Mouse (Mus musculus) cerebellum, adult (tissue): ENCODE data around the gene Sbf2.
"Not testable (repeated sequence)": the region's sequence is repeated elsewhere in the genome, so short reads cannot be mapped to it uniquely, and the experiment has no call there.

Experiments
- ATAC-seq: cut with Nextera tagmentation; 2 replicates; pipeline ENCODE4 v1.9.2; 2017; ENCODE audit warnings: mild to moderate bottlenecking, moderate library complexity, mixed read lengths; ENCODE audit not compliant: insufficient number of reproducible peaks, low FRiP score, low TSS enrichment

Gene Sbf2

GRCm38 (mm10) chr7:110587721-110588120 is 27.0 kb downstream of the Sbf2 start:
- ATAC-seq = no peak

- no peak for ATAC-seq
Measured at GRCm38 (mm10) chr7:110585250-110585649, 29.5 kb downstream of the Sbf2 start.

GRCm38 (mm10) chr7:110584159-110584558 is 30.6 kb downstream of the Sbf2 start:
- ATAC-seq = no peak; the same call in 1 of the 2 replicates

- no peak for ATAC-seq
Measured at GRCm38 (mm10) chr7:110583705-110584104, 31.0 kb downstream of the Sbf2 start.

GRCm38 (mm10) chr7:110565815-110566549 is 48.7 kb downstream of the Sbf2 start:
- ATAC-seq = peak; percentile 79; the same call in 1 of the 2 replicates

- ATAC-seq = no peak
Measured at GRCm38 (mm10) chr7:110561647-110562046, 53.1 kb downstream of the Sbf2 start.

GRCm38 (mm10) chr7:110557001-110557400 is 57.7 kb downstream of the Sbf2 start:
- no peak for ATAC-seq

- no peak for ATAC-seq
Measured at GRCm38 (mm10) chr7:110556221-110556620, 58.5 kb downstream of the Sbf2 start.

- ATAC-seq = no peak
Measured at GRCm38 (mm10) chr7:110555260-110555659, 59.5 kb downstream of the Sbf2 start.

- no peak for ATAC-seq
Measured at GRCm38 (mm10) chr7:110548268-110548667, 66.5 kb downstream of the Sbf2 start.

- ATAC-seq = no peak
Measured at GRCm38 (mm10) chr7:110543341-110543740, 71.4 kb downstream of the Sbf2 start.

- no peak for ATAC-seq
Measured at GRCm38 (mm10) chr7:110539266-110539665, 75.5 kb downstream of the Sbf2 start.

GRCm38 (mm10) chr7:110530295-110530694 is 84.4 kb downstream of the Sbf2 start:
- ATAC-seq = not testable (repeated sequence)

- no peak for ATAC-seq
Measured at GRCm38 (mm10) chr7:110525090-110525775, 89.5 kb downstream of the Sbf2 start.

- ATAC-seq = no peak
Measured at GRCm38 (mm10) chr7:110516241-110517220, 98.2 kb downstream of the Sbf2 start.

- ATAC-seq = no peak
Measured at GRCm38 (mm10) chr7:110514131-110514530, 100.6 kb downstream of the Sbf2 start.

- ATAC-seq = no peak
Measured at GRCm38 (mm10) chr7:110498653-110499052, 116.1 kb downstream of the Sbf2 start.

GRCm38 (mm10) chr7:110491038-110491437 is 123.7 kb downstream of the Sbf2 start:
- ATAC-seq = no peak

GRCm38 (mm10) chr7:110485051-110485450 is 129.7 kb downstream of the Sbf2 start:
- ATAC-seq = no peak

- ATAC-seq = no peak
Measured at GRCm38 (mm10) chr7:110470987-110471386, 143.7 kb downstream of the Sbf2 start.

- no peak for ATAC-seq
Measured at GRCm38 (mm10) chr7:110463471-110463870, 151.3 kb downstream of the Sbf2 start.
